Mouse (Mus musculus): ENCODE results near the gene Mcur1.
A peak's percentile ranks its signal among the peaks of the same experiment; 100 is the strongest.

Mcur1 gene

DNA sequence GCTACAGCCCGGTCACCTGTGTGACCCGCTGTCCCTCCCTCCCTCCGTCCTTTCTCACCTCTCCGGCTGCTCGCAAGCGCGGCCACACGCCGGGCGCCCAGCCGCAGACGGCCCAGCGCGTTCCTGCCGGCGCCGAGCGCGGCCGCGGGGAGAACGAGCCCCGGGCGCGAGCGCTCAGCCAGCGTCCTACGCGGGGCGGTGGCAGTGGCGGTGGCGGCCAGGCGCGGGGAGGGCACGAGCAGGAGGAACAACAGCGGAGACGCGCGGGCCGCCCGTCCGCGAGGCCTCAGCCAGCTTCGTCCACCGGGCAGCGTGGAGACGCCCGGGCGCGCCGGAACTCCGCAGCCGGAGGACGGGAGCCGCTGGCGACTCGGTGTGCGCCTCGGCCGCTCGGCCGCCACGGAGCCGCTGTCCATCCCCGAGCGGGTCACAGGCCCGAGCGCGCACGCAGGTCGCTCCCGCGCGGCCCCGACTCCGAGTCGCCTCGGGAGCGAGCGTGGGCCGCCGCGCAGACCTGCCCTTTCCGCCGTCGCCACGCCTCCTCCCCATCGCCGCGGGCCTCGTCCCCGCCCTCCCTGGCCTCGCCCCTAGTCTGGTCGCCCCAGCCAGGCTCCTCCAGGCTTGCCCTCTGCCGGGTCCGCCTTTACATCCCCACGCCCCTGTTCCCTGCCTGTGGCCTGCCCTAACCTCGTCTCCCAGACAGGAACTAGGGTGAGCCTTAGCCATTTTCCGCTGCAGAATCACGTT lies at the start of gene Mcur1:
Mcur1 (minus strand) TSS at position 481 of the 747 bp plus-strand sequence.
- peak; percentile 99 for DNase-seq (ENCODE audit: low read depth, low spot score)

DNA sequence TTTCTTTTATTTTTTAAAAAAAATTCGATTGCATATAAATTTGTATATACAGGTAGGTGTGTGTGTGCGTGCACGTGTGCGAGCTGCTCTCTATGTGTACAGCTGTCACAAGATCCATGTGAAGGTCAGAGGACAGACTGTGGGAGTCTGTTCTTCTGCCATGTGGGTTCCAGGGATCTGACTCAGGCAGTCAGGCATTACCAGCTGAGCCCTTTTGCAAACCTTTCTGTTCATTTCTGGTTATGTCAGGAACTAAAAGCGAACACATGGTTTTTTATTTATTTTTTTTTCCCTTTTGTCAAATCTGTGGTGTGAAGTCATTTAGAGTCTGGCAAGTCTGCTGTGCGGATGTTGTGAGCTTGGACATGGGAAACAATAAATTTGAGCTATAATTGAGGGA lies 48.9 kb upstream of the Mcur1 start:
- no peak for DNase-seq (ENCODE audit: low read depth, low spot score)

DNA sequence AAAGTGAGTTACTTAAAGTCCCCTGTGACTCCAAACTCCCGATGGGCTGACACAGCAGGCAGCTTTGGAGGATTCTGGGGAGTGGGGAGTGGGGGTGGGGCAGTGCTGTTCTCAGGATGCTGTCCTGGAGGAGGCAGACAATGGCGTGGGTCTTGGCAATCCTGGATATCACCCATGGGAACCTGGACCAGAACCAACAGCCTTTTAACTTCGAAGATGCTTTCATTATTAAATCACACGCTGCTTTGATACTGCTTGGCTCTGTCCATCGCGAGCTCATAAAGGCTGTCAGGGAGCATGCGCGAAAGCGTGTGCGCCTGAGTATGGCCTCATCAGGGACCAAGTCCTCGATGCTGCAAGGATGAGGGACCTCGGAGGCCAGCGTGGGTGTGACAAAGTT lies 43.1 kb upstream of the Mcur1 start:
- no peak for DNase-seq (ENCODE audit: low read depth, low spot score)

DNA sequence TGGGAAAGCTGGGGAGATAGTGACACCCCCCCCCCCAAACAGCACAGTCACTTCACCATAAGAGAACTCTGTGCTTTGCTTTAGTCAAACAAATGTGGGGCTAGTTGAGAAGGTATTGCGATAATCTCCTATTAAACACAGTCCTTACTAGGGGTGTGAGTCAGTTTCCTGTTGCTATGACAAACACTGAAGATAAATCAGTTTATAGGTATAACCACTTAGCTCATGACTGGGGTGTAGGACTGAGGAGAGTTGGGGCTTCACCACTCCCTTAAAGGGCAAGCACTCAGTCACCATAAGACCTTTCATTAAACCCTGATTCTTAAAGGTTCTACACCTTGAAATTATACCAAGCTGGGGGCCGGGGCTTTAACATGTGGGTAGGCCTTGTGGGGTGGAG lies 42.4 kb upstream of the Mcur1 start:
- DNase-seq (ENCODE audit: low read depth, low spot score), result no peak

DNA sequence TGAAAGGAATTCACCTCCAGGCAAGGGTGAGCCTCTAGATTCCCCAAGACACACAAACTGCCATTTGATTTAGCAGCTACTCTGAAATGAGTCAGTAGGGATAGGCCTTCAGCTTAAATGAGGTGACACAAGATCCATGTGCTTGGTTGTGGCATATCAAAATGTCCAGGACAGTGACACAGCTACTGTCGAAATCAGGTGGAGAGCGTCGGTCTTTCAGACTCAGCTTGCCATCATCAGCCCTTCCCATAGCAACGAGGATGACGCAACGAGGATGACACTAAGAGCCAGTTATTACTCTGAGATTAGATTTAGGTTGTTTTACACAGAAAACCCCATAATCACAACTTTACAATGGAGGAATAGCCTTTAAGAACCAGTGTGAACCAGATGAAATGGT lies 41.0 kb upstream of the Mcur1 start:
- DNase-seq (ENCODE audit: low read depth, low spot score), result no peak

DNA sequence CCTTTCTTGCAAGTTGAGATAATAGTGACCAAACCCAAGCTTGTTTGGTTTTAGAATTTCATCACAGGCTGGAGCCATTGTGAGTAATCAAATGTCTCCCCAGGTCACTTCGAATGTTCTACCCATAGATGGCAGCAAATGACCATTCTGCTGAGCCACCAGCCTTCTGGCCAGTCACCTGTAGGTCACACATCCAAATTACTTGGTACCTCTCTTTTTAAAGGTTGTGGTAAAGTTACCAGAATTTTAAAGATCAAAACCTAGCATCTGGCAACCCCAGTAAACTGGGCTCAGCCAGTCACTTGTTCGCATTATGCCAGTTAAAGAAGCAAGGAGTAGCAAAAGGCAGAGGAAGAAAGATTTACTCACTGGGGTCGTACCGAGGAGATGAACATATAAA lies 35.9 kb upstream of the Mcur1 start:
- DNase-seq (ENCODE audit: low read depth, low spot score), result peak; percentile 72

DNA sequence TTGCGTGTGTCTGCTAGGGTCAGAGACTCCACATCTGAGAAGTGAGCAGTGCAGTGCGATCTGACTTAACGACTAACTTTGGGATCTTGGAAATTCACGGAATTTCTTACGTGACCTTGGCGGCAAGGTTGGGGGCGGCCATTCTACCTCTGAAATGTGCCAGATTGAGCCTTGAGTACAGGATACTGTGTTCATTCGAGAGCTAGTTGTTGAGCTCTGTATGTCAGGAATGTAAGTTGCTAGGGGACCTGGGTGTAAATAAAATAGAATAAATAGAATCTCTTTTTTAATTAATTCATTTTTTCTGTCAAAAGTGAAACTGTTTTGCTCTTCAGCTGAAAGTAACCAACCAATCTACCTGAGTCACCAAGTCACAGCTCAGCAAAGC lies 32.7 kb upstream of the Mcur1 start:
- DNase-seq (ENCODE audit: low read depth, low spot score), result peak; percentile 36

DNA sequence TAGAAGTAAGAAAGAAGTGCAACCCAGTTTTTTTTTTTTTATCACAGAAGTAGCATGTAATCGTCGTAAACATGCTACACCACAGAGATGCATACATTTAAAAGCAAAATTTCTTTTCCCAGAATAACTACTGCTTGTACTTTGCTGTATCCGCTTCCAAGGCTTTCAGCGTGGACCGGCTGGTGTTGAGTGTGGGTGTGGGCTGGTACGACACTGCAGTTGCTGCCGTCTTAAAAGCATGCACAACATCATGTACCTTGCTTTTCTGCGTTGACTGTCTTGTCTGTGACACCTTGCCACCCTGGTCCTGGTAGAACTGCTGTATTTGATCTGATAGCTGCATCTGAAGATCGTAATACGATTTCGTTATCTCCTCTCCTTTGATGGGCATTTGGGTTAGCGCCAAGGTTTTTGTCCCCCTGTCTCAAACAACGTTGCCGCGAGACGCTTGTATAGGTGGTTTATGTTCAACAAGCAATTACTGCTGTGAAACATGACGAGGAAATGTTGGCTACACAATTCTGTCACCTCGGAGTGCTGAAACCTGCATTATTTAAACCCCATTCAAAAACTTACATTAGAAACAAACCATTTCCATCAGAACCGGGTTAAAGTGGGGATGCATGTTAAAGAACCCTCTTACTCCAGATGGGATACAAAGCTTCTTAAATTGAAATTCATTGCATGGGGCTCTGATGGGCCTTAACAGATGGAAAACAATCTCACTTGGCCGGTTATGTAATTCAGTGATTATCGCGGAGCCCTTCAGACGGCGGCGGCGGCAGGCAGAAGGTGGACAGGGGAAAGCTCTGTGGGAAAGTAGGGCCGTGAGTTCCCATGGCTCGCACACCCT lies 32.1 kb upstream of the Mcur1 start:
- no peak for DNase-seq (ENCODE audit: low read depth, low spot score)

DNA sequence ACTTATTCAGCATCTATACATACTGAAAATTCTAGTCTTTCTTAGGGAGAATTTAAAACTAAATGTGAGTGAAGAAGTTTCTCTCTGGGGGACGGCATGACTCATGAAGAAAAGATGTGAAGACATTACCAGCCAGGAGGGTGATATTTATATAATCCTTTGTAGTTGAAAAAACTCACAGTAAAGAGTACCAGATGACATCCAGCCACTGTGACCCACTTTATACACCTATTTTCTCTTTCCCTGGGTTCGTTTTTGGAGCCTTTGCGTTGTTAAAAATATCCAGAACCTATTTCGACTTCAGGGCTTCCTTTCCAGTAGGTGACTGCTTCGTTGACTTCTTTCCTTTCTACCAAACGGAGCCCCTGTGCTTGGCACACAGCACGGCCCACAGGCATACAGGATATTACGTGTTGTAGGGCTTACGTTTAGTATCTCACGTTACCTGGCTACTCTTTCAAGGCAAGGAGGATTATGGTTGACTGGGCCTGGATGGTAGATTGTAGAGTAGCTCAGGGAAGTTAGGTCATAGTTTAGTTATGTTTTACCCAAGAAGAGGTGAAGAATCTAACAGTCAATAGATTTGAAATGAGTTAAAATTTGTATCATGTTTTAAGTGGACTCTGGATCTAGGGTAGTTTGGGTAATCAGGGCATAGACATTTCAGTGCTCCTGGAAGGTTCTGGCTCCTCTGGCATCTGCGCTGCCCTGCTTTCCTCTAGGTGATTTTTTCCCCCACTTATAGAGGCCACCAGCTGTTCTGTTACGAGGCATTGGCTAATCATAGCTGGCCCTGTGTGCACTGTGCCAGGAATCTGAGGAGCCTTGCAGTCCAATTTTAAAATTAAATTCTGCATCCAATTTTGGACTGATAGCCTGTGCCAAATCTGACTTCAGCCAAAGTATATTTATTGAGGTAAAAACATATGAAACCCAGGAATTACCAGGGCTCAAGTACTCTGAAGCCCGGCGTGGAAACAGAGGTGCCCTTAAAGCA lies 28.2 kb upstream of the Mcur1 start:
- DNase-seq (ENCODE audit: low read depth, low spot score), result no peak

DNA sequence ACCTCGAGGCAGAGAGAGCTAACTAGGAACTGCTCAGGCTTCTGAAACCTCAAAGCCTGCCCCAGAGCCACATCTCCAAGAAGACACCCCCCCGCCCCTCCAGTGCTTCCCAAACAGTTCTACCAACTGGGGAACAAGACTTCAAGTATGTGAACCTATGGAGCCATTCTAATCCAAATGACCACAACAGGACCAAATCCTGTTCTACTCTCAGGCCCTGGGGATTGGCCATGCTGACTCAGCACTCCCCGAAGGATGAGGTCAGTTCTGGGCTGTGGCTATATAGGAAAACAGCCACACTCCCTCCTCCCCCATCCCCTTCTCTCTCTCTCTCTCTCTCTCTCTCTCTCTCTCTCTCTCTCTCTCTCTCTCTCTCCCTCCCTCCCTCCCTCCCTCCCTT lies 27.0 kb upstream of the Mcur1 start:
- no peak for DNase-seq (ENCODE audit: low read depth, low spot score)

DNA sequence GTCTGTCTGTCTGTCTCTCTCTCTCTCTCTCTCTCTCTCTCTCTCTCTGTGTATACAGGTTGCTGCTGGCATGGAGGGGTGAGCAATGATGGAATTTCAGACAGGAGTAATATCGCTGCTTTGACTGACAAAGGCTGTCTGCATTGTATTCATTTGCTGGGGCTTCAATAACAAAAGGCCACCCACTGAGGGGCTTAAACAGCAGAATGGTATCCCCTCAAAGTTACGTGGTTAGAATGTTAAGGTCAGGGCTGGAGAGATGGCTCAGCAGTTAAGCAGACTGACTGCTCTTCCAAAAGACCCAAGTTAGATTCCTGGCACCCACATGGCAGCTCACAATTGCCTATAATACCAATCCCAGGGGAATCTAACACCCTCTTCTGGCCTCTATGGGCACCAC lies 25.3 kb upstream of the Mcur1 start:
- peak; percentile 86 for DNase-seq (ENCODE audit: low read depth, low spot score)

DNA sequence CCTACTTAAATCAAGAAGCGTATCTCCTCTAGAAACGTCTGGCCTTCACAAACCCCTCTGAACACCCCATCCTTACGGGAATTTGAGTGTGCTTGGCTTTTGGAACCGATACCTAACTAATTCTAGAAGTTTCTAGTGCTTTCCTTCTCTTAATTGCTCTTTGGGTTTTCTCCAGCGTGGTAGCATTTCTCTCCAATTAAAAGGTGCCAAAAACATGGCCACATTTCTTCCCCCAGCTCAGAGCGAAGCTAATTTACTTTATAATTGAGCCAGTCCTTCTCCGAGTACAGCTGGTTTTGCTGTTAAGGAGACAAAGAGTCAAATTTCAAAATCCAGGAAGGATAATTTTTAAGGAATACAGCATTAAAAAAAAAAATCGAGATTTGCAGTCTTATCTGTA lies 23.5 kb upstream of the Mcur1 start:
- no peak for DNase-seq (ENCODE audit: low read depth, low spot score)

DNA sequence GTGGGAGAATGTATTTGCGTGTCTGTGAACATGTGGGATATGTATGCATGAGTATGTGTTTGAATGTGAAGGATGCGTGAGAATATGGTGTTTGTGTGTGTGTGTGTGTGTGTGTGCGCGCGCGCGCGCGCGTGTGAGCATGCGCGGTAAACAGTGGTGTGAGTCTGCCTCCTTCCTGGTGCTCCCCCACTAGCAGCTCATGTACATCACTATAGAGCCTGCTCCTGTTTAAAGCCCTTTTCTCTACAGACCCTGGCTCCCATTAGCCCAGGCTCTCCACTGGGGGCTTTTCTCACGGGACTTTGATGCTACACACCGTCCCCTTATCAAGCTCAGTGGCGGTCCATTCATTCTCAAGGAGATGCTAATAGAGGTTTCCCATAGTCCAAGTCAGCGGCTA lies 23.0 kb upstream of the Mcur1 start:
- DNase-seq (ENCODE audit: low read depth, low spot score), result peak; percentile 65

DNA sequence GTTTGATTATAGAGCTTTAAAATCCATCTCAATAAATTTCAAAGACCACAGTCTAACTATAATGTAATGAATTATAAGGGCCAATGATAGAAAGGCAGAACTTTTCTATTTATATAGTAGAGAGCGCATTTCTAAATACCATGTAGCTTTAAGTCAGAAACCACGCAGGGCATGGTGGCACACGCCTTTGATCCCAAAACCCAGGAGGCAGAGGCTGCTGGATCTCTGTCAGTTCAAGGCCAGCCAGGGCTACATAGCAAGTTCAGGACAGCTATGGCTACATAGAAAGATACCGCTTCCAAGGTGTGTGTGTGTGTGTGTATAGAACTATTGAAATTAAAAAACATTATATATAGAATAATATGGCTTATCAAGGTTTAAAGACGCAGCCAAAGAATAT lies 20.7 kb upstream of the Mcur1 start:
- DNase-seq (ENCODE audit: low read depth, low spot score), result no peak

DNA sequence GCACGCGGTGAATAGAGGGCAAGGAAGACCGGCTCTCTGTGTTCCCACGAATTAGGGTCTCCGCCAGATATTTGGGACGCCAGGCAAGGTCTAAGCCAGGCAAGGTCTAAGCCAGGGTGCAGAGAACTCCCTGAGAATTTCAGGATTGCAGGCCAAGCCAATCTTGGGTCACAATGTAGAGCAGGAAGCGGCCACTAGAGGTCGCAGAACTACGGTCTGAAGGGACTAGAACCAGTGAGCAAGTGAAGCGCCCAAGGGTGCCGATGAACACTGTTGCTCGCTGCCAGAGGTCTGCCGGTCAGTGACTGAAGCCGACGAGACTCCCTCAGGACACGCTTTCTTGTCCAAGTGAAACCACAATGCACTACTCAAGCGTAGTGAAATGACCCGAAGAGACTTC lies 19.7 kb upstream of the Mcur1 start:
- peak; percentile 83 for DNase-seq (ENCODE audit: low read depth, low spot score)

DNA sequence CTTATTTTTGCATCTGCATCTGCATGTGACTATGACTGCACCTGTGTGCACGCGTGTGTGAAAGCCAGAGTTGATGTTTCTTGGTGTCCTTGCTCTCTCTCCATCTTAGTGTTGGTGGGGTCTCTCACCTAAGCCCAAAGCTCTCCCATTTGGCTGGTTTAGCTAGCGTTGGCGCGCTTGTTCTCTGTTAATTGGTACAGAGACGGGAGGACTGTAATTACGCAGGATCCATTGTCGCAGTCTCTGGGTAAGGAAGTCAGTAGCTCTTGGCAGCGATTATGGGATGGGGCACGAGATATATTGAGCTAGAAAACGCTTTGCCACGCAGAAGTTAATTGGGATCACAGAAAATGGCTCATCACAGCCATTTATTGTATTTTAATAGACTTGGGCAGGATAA lies 17.8 kb upstream of the Mcur1 start:
- no peak for DNase-seq (ENCODE audit: low read depth, low spot score)

DNA sequence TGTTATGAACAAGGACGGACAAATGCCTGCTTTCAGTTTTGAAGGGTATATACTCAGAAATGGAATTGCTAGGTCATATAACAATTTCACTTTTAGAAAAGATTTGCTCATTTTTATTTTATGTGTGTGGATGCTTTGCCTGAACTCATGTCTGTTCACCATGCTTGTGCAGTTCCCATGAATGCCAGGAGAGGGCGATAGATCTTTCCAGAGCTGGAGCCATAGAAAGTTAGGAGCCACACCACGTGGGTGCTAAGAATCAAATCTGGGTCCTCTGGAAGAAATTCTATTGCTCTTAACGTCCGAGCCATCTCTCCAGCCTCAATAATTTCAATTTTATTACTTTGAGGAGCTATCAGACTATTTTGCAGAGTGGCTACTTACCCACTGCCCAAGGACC lies 17.3 kb upstream of the Mcur1 start:
- DNase-seq (ENCODE audit: low read depth, low spot score), result peak; percentile 79

DNA sequence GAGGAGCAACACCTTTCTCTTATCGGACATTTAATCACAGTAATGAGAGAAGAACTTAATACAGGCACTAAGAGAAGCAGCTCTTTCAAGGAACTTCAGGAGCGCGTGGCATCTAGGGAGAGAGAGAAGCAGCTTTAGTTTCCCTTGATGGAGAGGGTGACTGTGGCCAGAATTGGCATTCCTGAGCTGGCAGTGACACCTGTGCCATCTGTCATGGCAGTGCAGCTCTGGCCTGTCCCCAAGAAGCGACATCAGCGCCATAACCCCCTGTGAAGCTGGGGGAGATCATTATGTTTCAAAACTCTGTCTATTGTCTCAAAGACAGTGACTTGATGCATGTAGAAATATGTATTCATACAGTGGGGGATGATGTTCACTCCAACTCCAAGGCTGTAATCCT lies 15.4 kb upstream of the Mcur1 start:
- no peak for DNase-seq (ENCODE audit: low read depth, low spot score)

DNA sequence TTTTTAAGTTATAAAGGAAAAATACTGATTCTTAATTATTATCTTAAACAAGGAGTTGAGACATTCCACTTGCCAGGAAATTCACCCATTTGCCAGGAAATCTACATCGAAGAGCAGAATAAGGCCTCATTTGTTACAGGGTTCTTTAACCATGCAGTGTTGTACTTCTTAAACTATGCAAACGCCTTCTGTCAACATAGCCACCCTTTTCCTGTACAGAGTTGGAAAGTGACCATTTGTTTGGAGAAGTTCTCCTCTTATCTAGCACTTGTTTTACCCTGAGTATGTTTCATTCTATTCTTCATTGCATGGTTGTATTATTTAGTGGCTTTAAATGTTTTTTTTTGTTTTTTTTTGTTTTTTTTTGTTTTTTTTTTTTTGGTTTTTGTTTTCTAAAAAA lies 14.0 kb upstream of the Mcur1 start:
- no peak for DNase-seq (ENCODE audit: low read depth, low spot score)

DNA sequence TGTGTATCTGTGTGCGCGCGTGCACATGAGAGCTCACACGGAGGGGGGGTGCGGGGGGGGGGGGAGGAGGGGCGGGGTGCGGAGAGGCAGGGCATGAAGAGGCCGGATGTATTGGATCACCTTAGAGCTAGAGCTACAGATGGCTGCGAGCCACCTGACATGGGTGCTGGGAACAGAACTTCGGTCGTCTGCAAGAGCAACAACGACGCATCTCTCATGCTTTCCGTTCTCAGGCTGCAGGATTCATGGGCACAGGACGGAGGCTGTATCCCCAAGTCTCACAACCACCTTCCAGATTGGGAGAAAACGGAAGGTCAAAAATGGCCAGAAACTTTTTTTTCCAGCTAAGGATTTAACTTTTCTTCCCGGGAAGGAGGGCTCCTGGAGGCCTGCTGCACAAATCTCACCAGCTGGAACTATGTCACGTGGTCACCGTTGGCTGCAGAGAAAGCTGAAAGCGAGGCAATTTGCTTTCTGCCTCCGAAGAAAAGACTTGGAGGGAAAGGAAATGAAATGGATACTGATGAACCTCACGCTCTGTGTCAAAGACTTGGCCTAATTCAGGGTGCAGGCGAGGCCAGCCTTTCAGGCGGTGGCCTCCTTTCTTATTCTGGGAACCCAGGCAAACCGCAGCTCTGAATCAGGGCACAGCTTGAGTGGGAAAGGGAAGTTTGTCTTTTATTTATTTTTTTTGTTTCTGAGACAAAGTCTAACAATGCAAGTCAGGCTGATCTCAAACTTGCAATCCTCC lies 7.3 kb upstream of the Mcur1 start:
- DNase-seq (ENCODE audit: low read depth, low spot score), result no peak

DNA sequence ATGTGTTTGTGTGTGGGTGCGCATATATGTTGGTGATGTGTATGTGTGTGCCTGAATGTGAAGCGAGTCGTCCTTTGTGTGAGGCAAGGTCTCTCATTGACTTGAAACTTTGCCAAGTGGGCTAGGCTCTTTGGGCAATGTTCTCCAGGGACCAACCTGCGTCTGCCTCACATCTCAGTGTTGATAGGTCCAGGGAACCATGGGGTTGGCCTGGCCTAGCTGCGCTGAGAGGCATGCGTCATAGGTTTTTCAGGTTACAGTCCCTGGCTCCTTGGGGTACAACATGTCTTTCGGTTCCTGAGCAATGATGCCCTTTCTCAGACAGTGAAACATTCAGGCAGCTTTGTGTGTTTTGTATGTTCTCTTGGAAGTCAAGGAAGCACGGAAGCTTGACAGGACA lies 6.2 kb upstream of the Mcur1 start:
- no peak for DNase-seq (ENCODE audit: low read depth, low spot score)
